Mouse (Mus musculus): ENCODE results near the gene Ppif.

Ppif gene

GRCm38 (mm10) chr14:25693888-25694568 lies at the start of gene Ppif:
Gene Ppif (plus strand): TSS chr14:25694154.
- peak; percentile 93 for DNase-seq (ENCODE audit: extremely low read depth, insufficient read length, low spot score)

GRCm38 (mm10) chr14:25645717-25646116 lies 48.2 kb upstream of the Ppif start:
- no peak for DNase-seq (ENCODE audit: extremely low read depth, insufficient read length, low spot score)

GRCm38 (mm10) chr14:25646161-25646621 lies 47.8 kb upstream of the Ppif start:
- peak; percentile 51 for DNase-seq (ENCODE audit: extremely low read depth, insufficient read length, low spot score)

GRCm38 (mm10) chr14:25651131-25651530 lies 42.8 kb upstream of the Ppif start:
- no peak for DNase-seq (ENCODE audit: extremely low read depth, insufficient read length, low spot score)

- DNase-seq (ENCODE audit: extremely low read depth, insufficient read length, low spot score), result no peak
Observed at GRCm38 (mm10) chr14:25651905-25652304, 42.0 kb upstream of the Ppif start.

- no peak for DNase-seq (ENCODE audit: extremely low read depth, insufficient read length, low spot score)
Observed at GRCm38 (mm10) chr14:25654401-25655197, 39.4 kb upstream of the Ppif start.

- no peak for DNase-seq (ENCODE audit: extremely low read depth, insufficient read length, low spot score)
Observed at GRCm38 (mm10) chr14:25660661-25661060, 33.3 kb upstream of the Ppif start.

GRCm38 (mm10) chr14:25661185-25661920 lies 32.6 kb upstream of the Ppif start:
- no peak for DNase-seq (ENCODE audit: extremely low read depth, insufficient read length, low spot score)

- DNase-seq (ENCODE audit: extremely low read depth, insufficient read length, low spot score), result no peak
Observed at GRCm38 (mm10) chr14:25663649-25664309, 30.2 kb upstream of the Ppif start.

GRCm38 (mm10) chr14:25664310-25664695 lies 29.7 kb upstream of the Ppif start:
- no peak for DNase-seq (ENCODE audit: extremely low read depth, insufficient read length, low spot score)

- no peak for DNase-seq (ENCODE audit: extremely low read depth, insufficient read length, low spot score)
Observed at GRCm38 (mm10) chr14:25665314-25665970, 28.5 kb upstream of the Ppif start.

GRCm38 (mm10) chr14:25666668-25667376 lies 27.1 kb upstream of the Ppif start:
- no peak for DNase-seq (ENCODE audit: extremely low read depth, insufficient read length, low spot score)

- DNase-seq (ENCODE audit: extremely low read depth, insufficient read length, low spot score), result no peak
Observed at GRCm38 (mm10) chr14:25667587-25667986, 26.4 kb upstream of the Ppif start.

- no peak for DNase-seq (ENCODE audit: extremely low read depth, insufficient read length, low spot score)
Observed at GRCm38 (mm10) chr14:25679625-25680024, 14.3 kb upstream of the Ppif start.

GRCm38 (mm10) chr14:25682020-25682419 lies 11.9 kb upstream of the Ppif start:
- peak; percentile 69 for DNase-seq (ENCODE audit: extremely low read depth, insufficient read length, low spot score)

GRCm38 (mm10) chr14:25686216-25686945 lies 7.6 kb upstream of the Ppif start:
- DNase-seq (ENCODE audit: extremely low read depth, insufficient read length, low spot score), result no peak

- DNase-seq (ENCODE audit: extremely low read depth, insufficient read length, low spot score), result no peak
Observed at GRCm38 (mm10) chr14:25686983-25687901, 6.7 kb upstream of the Ppif start.

Measured in 3134 (cell line).